7 mouse cellular contexts compared by ENCODE assay signal in genomic region chr8:10990421-10991110, GRCm38 (mm10). TPM values are rescaled to one million over a fixed set of nuclear protein-coding genes. Genes with fewer than 3 reads are reported as not detected.
A peak's percentile ranks its signal among the peaks of the same experiment; 100 is the strongest.
DNase-seq lines count a peak whose midpoint lies in the region; ATAC-seq lines count a peak whose summit lies in the region.

No protein-coding gene starts in this region.

- no peaks in the 10 kb centered on the region for H3K27me3 ChIP-seq in neural tube, embryonic 11.5 days (ENCODE audit: control insufficient read depth, insufficient read depth, low read length)
- H3K27me3 ChIP-seq in forebrain, embryonic 14.5 days (replicated peaks; ENCODE audit: control insufficient read depth, insufficient read depth, low read length): no peaks in the 10 kb centered on the region
- H3K27me3 ChIP-seq in liver, embryonic 13.5 days: no peaks in the 10 kb centered on the region
- H3K27me3 ChIP-seq in stomach, embryonic 16.5 days (ENCODE audit: control insufficient read depth, insufficient read depth, low read length): no peaks in the 10 kb centered on the region

- H3K9me3 ChIP-seq in neural tube, embryonic 11.5 days (ENCODE audit: control insufficient read depth, low read length): no peaks in the 10 kb centered on the region
- H3K9me3 ChIP-seq in forebrain, embryonic 14.5 days (replicated peaks; ENCODE audit: control insufficient read depth, low read length): no peaks in the 10 kb centered on the region
- no peaks in the 10 kb centered on the region for H3K9me3 ChIP-seq in liver, embryonic 13.5 days (replicated peaks)
- no peaks in the 10 kb centered on the region for H3K9me3 ChIP-seq in stomach, embryonic 16.5 days (replicated peaks; ENCODE audit: control insufficient read depth, low read length)

- 0 out of 2 replicates have a peak overlapping the region, but pooled peaks have one; percentile 6 for H3K4me2 ChIP-seq in neural tube, embryonic 11.5 days (ENCODE audit: low read depth)
- 0 out of 2 replicates have a peak overlapping the region, but pooled peaks have one; percentile 24 for H3K4me2 ChIP-seq in forebrain, embryonic 14.5 days (ENCODE audit: low read length)
- peak overlapping the region; percentile 62 for H3K4me2 ChIP-seq in liver, embryonic 13.5 days
- H3K4me2 ChIP-seq in stomach, embryonic 16.5 days (ENCODE audit: low read depth, low read length): no peak overlapping the region

- peaks cover 30% of the 10 kb centered on the region for H3K4me1 ChIP-seq in neural tube, embryonic 11.5 days (ENCODE audit: control insufficient read depth, insufficient read depth, low read length)
- peaks cover 36% of the 10 kb centered on the region for H3K4me1 ChIP-seq in forebrain, embryonic 14.5 days (ENCODE audit: control insufficient read depth, insufficient read depth, low read length)
- peaks cover 99% of the 10 kb centered on the region for H3K4me1 ChIP-seq in liver, embryonic 13.5 days (replicated peaks)
- peaks cover 42% of the 10 kb centered on the region for H3K4me1 ChIP-seq in stomach, embryonic 16.5 days (ENCODE audit: control insufficient read depth, insufficient read depth, low read length)

- no peak overlapping the region for H3K4me3 ChIP-seq in neural tube, embryonic 11.5 days (ENCODE audit: low read depth, low read length)
- no peak overlapping the region for H3K4me3 ChIP-seq in forebrain, embryonic 14.5 days (ENCODE audit: low read depth, low read length)
- H3K4me3 ChIP-seq in liver, embryonic 13.5 days (replicated peaks): peak overlapping the region; percentile 31
- H3K4me3 ChIP-seq in stomach, embryonic 16.5 days (replicated peaks; ENCODE audit: low read length): no peak overlapping the region

- H3K27ac ChIP-seq in neural tube, embryonic 11.5 days (ENCODE audit: low read depth, low read length): 0 out of 2 replicates have a peak overlapping the region, but pooled peaks have one; percentile 17
- H3K27ac ChIP-seq in forebrain, embryonic 14.5 days (ENCODE audit: low read depth, low read length): peak overlapping the region; percentile 74; the same call in 1 of the 2 replicates
- H3K27ac ChIP-seq in liver, embryonic 13.5 days: peak overlapping the region; percentile 91
- H3K27ac ChIP-seq in stomach, embryonic 16.5 days (ENCODE audit: low read length): peak overlapping the region; percentile 46

- no peak overlapping the region for H3K9ac ChIP-seq in neural tube, embryonic 11.5 days (ENCODE audit: low read length)
- H3K9ac ChIP-seq in forebrain, embryonic 14.5 days (ENCODE audit: low read length): no peak overlapping the region
- H3K9ac ChIP-seq in liver, embryonic 13.5 days: peak overlapping the region; percentile 65
- H3K9ac ChIP-seq in stomach, embryonic 16.5 days (ENCODE audit: low read length): no peak overlapping the region

- WGBS in neural tube, embryonic 11.5 days: 38% methylated on average over 10 of the region's 10 CpGs
- WGBS in forebrain, embryonic 14.5 days: 3% methylated on average over 10 of the region's 10 CpGs
- WGBS in liver, embryonic 13.5 days (ENCODE audit: insufficient replicate concordance): 15% methylated on average over 10 of the region's 10 CpGs
- 24% methylated on average over 10 of the region's 10 CpGs for WGBS in stomach, embryonic 16.5 days

- peaks cover 9% of the 10 kb centered on the region for H3K36me3 ChIP-seq in neural tube, embryonic 11.5 days (ENCODE audit: control insufficient read depth, insufficient read depth, low read length)
- peaks cover 21% of the 10 kb centered on the region for H3K36me3 ChIP-seq in forebrain, embryonic 14.5 days (ENCODE audit: control insufficient read depth, insufficient read depth, low read length)
- peaks cover 66% of the 10 kb centered on the region for H3K36me3 ChIP-seq in liver, embryonic 13.5 days
- H3K36me3 ChIP-seq in stomach, embryonic 16.5 days (ENCODE audit: control insufficient read depth, insufficient read depth, low read length): peaks cover 8% of the 10 kb centered on the region; the same call in 1 of the 2 replicates

- ATAC-seq in neural tube, embryonic 11.5 days (ENCODE audit: insufficient read depth, low FRiP score, low TSS enrichment): no peak
- peak; percentile 37; the same call in 1 of the 2 replicates for ATAC-seq in forebrain, embryonic 14.5 days
- peak; percentile 66 for ATAC-seq in liver, embryonic 13.5 days (ENCODE audit: low read depth)
- ATAC-seq in stomach, embryonic 16.5 days (ENCODE audit: insufficient read depth, low FRiP score): no peak

- no peak for DNase-seq in neural tube, embryonic 11.5 days (ENCODE audit: low spot score)
- no peak for DNase-seq in neural tube, embryonic 10.5 days (ENCODE audit: extremely low spot score, low spot score)
- peak; percentile 57 for DNase-seq in forebrain, embryonic 14.5 days (ENCODE audit: low spot score)
- no peak for DNase-seq in liver, embryonic 13.5 days
- no peak for DNase-seq in layer of hippocampus, adult 8-10 months (ENCODE audit: low spot score in 2 of 2)
- DNase-seq in right cerebral cortex, adult 2 months (ENCODE audit: low spot score in 2 of 2): no peak

RNA-seq across cellular contexts. Expression of gene Irs2, which starts 17.7 kb away (rescaled TPM):
- polyA plus RNA-seq in neural tube, embryonic 11.5 days (2014; fragmentation: Nextera tagmentation; extraction: Ambion mirVana): 6.3 and 6.9 TPM in 2 replicates
- 3.9 and 4.0 TPM in 2 replicates for polyA plus RNA-seq in forebrain, embryonic 14.5 days (2014; fragmentation: Nextera tagmentation; extraction: Ambion mirVana)
- 2.9 and 3.4 TPM in 2 replicates for polyA plus RNA-seq in liver, embryonic 13.5 days (2015; fragmentation: Nextera tagmentation; extraction: Ambion mirVana)
- 3.3 and 3.4 TPM in 2 replicates for polyA plus RNA-seq in stomach, embryonic 16.5 days (2015; fragmentation: Nextera tagmentation; extraction: Ambion mirVana)
- 10 to 100 TPM; 54.1 to 72.4 (median 64.9) TPM for total RNA-seq in layer of hippocampus, adult 8-10 months (2022)

Comparison
In these comparisons a context has a peak if more than half of its experiments do, and no peak if none do; other contexts are left out.
1. ATAC-seq: peak in forebrain, embryonic 14.5 days (single experiment) and liver, embryonic 13.5 days (single experiment); none in neural tube, embryonic 11.5 days (single experiment) and stomach, embryonic 16.5 days (single experiment).
2. H3K27ac ChIP-seq: peak in every context shown above with its lines; median percentile 91 in liver, embryonic 13.5 days; 74 in forebrain, embryonic 14.5 days; 46 in stomach, embryonic 16.5 days; 17 in neural tube, embryonic 11.5 days.